Mouse (Mus musculus) heart, adult 2 months (tissue): ENCODE data around the gene Camk2b.

Experiments
- CTCF ChIP-seq: fragments of 200-600 bp; IDR thresholded peaks from 2 replicates; pipeline ENCODE4 v1.8.1; 2022; ENCODE audit warnings: antibody characterized with exemption, mild to moderate bottlenecking, moderate library complexity
- POLR2A ChIP-seq: fragments of 200-500 bp; IDR thresholded peaks from 2 replicates; pipeline ENCODE4 v1.6.1; 2011; ENCODE audit warnings: mild to moderate bottlenecking, low read depth, low read length, control low read depth; ENCODE audit not compliant: insufficient read depth

DNA sequence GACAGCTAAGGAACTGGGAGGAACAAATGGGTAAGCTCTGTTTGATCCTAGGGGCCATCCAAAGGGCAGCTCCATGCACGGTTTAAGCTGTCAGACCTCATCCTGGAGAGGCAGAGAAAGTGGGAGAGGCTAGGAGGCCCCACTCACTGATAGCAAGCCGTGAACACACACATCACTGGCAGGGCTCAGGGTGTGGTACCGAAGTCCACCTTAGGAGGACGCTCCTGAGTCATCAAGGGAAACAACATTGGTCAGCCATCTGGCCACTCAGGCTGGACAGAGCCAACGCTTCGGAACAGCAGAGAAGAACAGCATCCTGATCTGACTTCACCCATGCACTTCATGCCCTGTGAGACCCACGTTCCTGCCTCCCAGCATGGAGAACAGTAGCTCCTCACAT, 87.1 kb downstream of the Camk2b start:
- TF ChIP-seq CTCF, result no peak
- no peak for TF ChIP-seq POLR2A
